Mouse (Mus musculus): Measurements from ENCODE around the gene Bcap31. TPM values are rescaled to one million over a fixed set of nuclear protein-coding genes. Genes with fewer than 3 reads are reported as not detected.

Bcap31 gene
- total RNA-seq (2023): 10 to 100 TPM; 83.3 to 89.0 TPM

GRCm38 (mm10) chrX:73716109-73716661, at the start of gene Bcap31, which contains the start of gene Abcd1:
TSS of gene Bcap31 (minus strand) at chrX:73716175.
TSS of gene Abcd1 (plus strand) at chrX:73716597.

GRCm38 (mm10) chrX:73756334-73757140, 40.6 kb upstream of the Bcap31 start, which contains the start of gene Plxnb3:
TSS of gene Plxnb3 (plus strand) at chrX:73757090.

GRCm38 (mm10) chrX:73672879-73673618, 42.9 kb downstream of the Bcap31 start, which contains the start of gene Slc6a8:
TSS of gene Slc6a8 (plus strand) at chrX:73673150.

GRCm38 (mm10) chrX:73659575-73660283, 56.2 kb downstream of the Bcap31 start, which contains the start of gene Pnck:
TSS of gene Pnck (minus strand) at chrX:73660117.

GRCm38 (mm10) chrX:73639255-73639675, 76.7 kb downstream of the Bcap31 start, which contains the start of gene Dusp9:
TSS of gene Dusp9 (plus strand) at chrX:73639419.

Other genes with a start within 250 kb of the Bcap31 start
- gene Bgn, start 232.6 kb downstream of the Bcap31 start, total RNA-seq (2023): 1 to 10 TPM; 2.3 to 2.5 TPM
- not detected for gene Atp2b3, start 213.1 kb downstream of the Bcap31 start, total RNA-seq (2023)
- under 1 TPM; 0.13 TPM for gene Dusp9, start 76.8 kb downstream of the Bcap31 start, total RNA-seq (2023)
- not detected for gene Pnck, start 56.1 kb downstream of the Bcap31 start, total RNA-seq (2023)
- under 1 TPM; 0.22 to 0.57 TPM for gene Slc6a8, start 43.0 kb downstream of the Bcap31 start, total RNA-seq (2023)
- 10 to 100 TPM; 83.3 to 92.9 TPM for gene Abcd1, start 422 bp upstream of the Bcap31 start, total RNA-seq (2023)
- under 1 TPM; 0.44 to 0.60 TPM for gene Plxnb3, start 40.9 kb upstream of the Bcap31 start, total RNA-seq (2023)
- 1 to 10 TPM in 1 of 2 experiments, under 1 TPM in 1; 0.89 to 1.8 TPM for gene Srpk3, start 58.2 kb upstream of the Bcap31 start, total RNA-seq (2023)
- gene Idh3g, start 70.7 kb upstream of the Bcap31 start, total RNA-seq (2023): 100 to 1,000 TPM in 1 of 2 experiments, 10 to 100 TPM in 1; 89.0 to 105 TPM
- gene Ssr4, start 70.9 kb upstream of the Bcap31 start, total RNA-seq (2023): 100 to 1,000 TPM; 128 TPM
- 1 to 10 TPM in 1 of 2 experiments, under 1 TPM in 1; 0.64 to 1.2 TPM for gene Pdzd4, start 108.8 kb upstream of the Bcap31 start, total RNA-seq (2023)
- under 1 TPM in 1 of 2 experiments, not detected in 1; 0.20 TPM for gene Avpr2, start 175.9 kb upstream of the Bcap31 start, total RNA-seq (2023)
- gene L1cam, start 179.9 kb upstream of the Bcap31 start, total RNA-seq (2023): 10 to 100 TPM; 30.0 to 50.1 TPM
- 100 to 1,000 TPM; 227 to 235 TPM for gene Arhgap4, start 205.7 kb upstream of the Bcap31 start, total RNA-seq (2023)
- gene Naa10, start 205.8 kb upstream of the Bcap31 start, total RNA-seq (2023): 10 to 100 TPM; 38.1 to 42.0 TPM
- gene Renbp, start 214.7 kb upstream of the Bcap31 start, total RNA-seq (2023): 10 to 100 TPM; 12.2 to 19.8 TPM

All from neutrophil, adult 59 days (primary cell).